Mouse (Mus musculus) forebrain, embryonic 10.5 days (tissue): Measurements from ENCODE around the gene Akap1. TPM values are rescaled to one million over a fixed set of nuclear protein-coding genes. Genes with fewer than 3 reads are reported as not detected.
A peak's percentile ranks its signal among the peaks of the same experiment; 100 is the strongest.

Source experiments
- DNase-seq: peaks from one replicate; pipeline ENCODE4 v3.0.0-alpha.2; 2017; ENCODE audit warnings: low spot score; ENCODE audit errors: extremely low spot score
- H3K27ac ChIP-seq: fragments of 300-500 bp; sonication (generic); 2 replicates; pipeline ENCODE4 v1.5.1; 2016; ENCODE audit warnings: mild to moderate bottlenecking
- H3K27me3 ChIP-seq: fragments of 300-500 bp; sonication (generic); 2 replicates; pipeline ENCODE4 v1.6.1; 2016; ENCODE audit warnings: mild to moderate bottlenecking; ENCODE audit not compliant: poor library complexity, severe bottlenecking
- H3K36me3 ChIP-seq: fragments of 300-500 bp; sonication (generic); replicated peaks from 2 replicates; pipeline ENCODE4 v1.6.1; 2016; ENCODE audit warnings: mild to moderate bottlenecking, moderate library complexity
- H3K4me1 ChIP-seq: fragments of 300-500 bp; sonication (generic); 2 replicates; pipeline ENCODE4 v1.6.1; 2016
- H3K4me3 ChIP-seq: fragments of 300-500 bp; sonication (generic); 2 replicates; pipeline ENCODE4 v1.5.1; 2016; ENCODE audit warnings: mild to moderate bottlenecking, moderate library complexity
- H3K9me3 ChIP-seq: fragments of 300-500 bp; sonication (generic); 2 replicates; pipeline ENCODE4 v1.6.1; 2016; ENCODE audit warnings: mild to moderate bottlenecking, moderate library complexity
- WGBS: fragments of 180-500 bp; shearing (Covaris S2); methylation state at CpG from one replicate; pipeline ENCODE4 v1.1.7; 2016; 5-methylcytosine and 5-hydroxymethylcytosine counted together
- polyA plus RNA-seq: library from polyadenylated mRNA; unstranded; fragments of >200 nt; fragmentation: Nextera tagmentation; extraction: Ambion mirVana; gene quantifications from 2 replicates; pipeline ENCODE4 v1.2.1, GENCODE M21; 2016

Akap1 gene
- polyA plus RNA-seq, 1 experiment from 2014 or later = 19.2 TPM

DNA sequence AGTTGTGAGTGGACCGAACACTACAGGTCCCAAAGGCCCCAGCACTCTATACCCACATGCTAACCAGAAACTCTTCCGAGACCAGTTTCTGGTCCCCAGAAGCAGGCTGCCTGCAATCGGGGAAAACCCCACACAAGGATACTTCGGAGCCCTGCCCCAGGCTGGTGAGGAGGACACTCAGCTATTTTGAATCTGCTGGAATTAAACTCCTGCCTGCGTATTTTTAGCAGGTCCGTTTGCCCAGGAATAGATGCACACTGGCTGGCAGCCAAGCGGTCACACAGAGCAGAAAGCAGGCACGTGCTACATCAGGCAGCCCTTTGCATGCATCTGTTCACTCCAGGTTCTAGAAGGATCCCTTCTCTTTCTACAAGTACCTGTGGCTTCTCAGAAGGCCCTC is 15.1 kb downstream of the Akap1 start:
- H3K36me3 ChIP-seq = peaks cover 15% of the 10 kb centered on the region
- WGBS = 91% methylated on average over 8 of the region's 8 CpGs
- no peak overlapping the region for H3K4me3 ChIP-seq
- no peak for DNase-seq
- no peaks in the 10 kb centered on the region for H3K9me3 ChIP-seq
- H3K4me1 ChIP-seq = peaks cover 26% of the 10 kb centered on the region
- peak overlapping the region; percentile 83 for H3K27ac ChIP-seq
- no peaks in the 10 kb centered on the region for H3K27me3 ChIP-seq

GRCm38 (mm10) chr11:88848590-88848989 is 15.8 kb downstream of the Akap1 start:
- 32% methylated on average over 5 of the region's 5 CpGs for WGBS
- peaks cover 22% of the 10 kb centered on the region for H3K36me3 ChIP-seq
- H3K4me1 ChIP-seq = peaks cover 26% of the 10 kb centered on the region
- peak overlapping the region; percentile 83 for H3K27ac ChIP-seq
- H3K27me3 ChIP-seq = no peaks in the 10 kb centered on the region
- peak; percentile 68 for DNase-seq
- H3K9me3 ChIP-seq = no peaks in the 10 kb centered on the region
- H3K4me3 ChIP-seq = no peak overlapping the region

DNA sequence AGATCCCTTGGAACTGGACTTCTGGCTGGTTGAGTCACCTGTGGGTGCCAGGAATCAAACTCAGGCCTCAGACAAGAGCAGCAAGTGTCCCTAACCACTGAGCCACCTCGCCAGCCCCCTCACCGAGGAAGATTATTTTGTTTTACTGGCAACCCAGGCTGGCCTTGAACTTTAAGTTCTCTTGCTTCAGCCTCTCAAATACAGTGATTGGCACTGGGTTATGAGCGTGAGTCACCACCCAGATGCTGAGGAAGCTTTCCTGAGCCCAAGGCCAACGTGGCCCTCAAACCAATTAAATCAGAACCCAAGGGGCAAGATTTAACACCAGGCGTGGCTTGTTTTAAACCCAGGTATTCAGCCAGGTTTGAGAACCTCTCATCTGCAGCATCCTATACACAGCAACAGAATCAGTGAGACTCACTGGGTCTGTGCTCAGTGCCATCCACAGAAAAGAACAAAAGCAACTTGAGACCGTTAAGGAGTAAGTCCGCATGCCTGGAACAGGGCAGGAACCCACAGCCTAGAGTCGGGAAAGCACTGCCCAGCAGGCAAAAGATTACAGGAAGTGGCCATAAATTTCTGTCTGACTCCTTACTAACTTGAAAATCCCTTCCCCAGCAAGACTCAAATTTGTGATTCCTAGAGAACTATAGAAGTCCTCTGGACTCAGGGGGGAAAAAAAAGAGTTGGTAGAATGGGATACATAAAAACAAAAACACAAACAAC is 16.9 kb downstream of the Akap1 start:
- DNase-seq = no peak
- H3K36me3 ChIP-seq = peaks cover 31% of the 10 kb centered on the region
- H3K27me3 ChIP-seq = no peaks in the 10 kb centered on the region
- peak overlapping the region; percentile 83; the same call in 1 of the 2 replicates for H3K27ac ChIP-seq
- 88% methylated on average over 8 of the region's 8 CpGs for WGBS
- peaks cover 26% of the 10 kb centered on the region for H3K4me1 ChIP-seq
- H3K9me3 ChIP-seq = no peaks in the 10 kb centered on the region
- H3K4me3 ChIP-seq = no peak overlapping the region

DNA sequence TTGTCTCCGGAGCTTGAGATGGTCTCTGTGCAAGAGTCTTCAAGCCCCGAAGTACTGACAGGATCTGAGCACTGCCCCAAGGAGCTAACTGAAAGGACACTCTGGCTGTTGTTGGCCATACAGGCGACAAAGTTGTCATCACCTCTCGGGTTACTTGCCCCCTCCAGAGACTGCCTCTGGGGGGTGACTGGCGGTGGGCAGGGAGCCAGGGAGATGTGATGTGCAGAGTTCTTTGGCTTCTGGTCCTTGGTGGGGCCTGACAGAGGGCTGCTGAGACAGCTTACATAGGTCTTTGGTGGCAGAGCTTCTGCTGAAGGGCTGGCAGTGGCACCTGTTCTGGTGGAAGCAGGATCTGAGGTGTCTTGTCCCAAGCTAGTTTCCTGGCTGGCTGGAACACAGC is 20.0 kb downstream of the Akap1 start:
- Histone ChIP-seq H3K4me1 (peaks cover 27% of the 10 kb centered on the region), H3K27me3 (no peaks in the 10 kb centered on the region), H3K36me3 (peaks cover 48% of the 10 kb centered on the region), H3K9me3 (no peaks in the 10 kb centered on the region), H3K4me3 (no peak overlapping the region), H3K27ac (no peak overlapping the region)
- DNase-seq = no peak
- WGBS = 88% methylated on average over 5 of the region's 5 CpGs

GRCm38 (mm10) chr11:88843305-88843704 is 21.1 kb downstream of the Akap1 start:
- Histone ChIP-seq H3K4me3 (no peak overlapping the region), H3K4me1 (peaks cover 16% of the 10 kb centered on the region), H3K36me3 (peaks cover 59% of the 10 kb centered on the region), H3K27ac (no peak overlapping the region), H3K9me3 (no peaks in the 10 kb centered on the region), H3K27me3 (no peaks in the 10 kb centered on the region)
- DNase-seq = no peak
- 91% methylated on average over 10 of the region's 10 CpGs for WGBS

GRCm38 (mm10) chr11:88842315-88842975 is 21.9 kb downstream of the Akap1 start:
- peaks cover 10% of the 10 kb centered on the region for H3K4me1 ChIP-seq
- DNase-seq = no peak
- H3K36me3 ChIP-seq = peaks cover 67% of the 10 kb centered on the region
- no peak overlapping the region for H3K27ac ChIP-seq
- H3K9me3 ChIP-seq = no peaks in the 10 kb centered on the region
- 98% methylated on average over 13 of the region's 13 CpGs for WGBS
- no peaks in the 10 kb centered on the region for H3K27me3 ChIP-seq
- H3K4me3 ChIP-seq = no peak overlapping the region

DNA sequence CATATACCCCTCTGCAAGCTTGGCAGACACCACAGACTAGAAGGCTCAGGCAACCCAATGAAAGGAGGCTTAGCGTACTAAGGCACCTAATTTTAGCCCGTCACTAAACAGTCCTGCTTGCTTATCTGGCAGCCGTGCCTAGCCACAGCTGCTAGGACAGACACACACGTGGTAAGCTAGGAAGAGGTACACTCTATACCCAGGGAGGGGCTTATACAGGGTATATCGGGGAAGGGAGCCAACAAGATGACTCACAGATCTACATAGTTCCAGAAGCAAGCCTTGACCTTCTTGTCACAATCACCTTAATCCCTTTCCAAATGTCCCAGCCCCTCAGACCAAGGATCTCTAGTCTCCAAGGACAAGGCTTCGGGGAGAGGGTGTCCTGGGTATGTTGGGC is 23.0 kb downstream of the Akap1 start:
- peaks cover 78% of the 10 kb centered on the region for H3K36me3 ChIP-seq
- H3K27me3 ChIP-seq = no peaks in the 10 kb centered on the region
- WGBS = 81% methylated on average over 6 of the region's 6 CpGs
- H3K4me3 ChIP-seq = no peak overlapping the region
- H3K4me1 ChIP-seq = peaks cover 10% of the 10 kb centered on the region
- no peaks in the 10 kb centered on the region for H3K9me3 ChIP-seq
- no peak overlapping the region for H3K27ac ChIP-seq
- DNase-seq = no peak

- DNase-seq = no peak
- no peaks in the 10 kb centered on the region for H3K9me3 ChIP-seq
- H3K4me1 ChIP-seq = peaks cover 10% of the 10 kb centered on the region
- H3K27ac ChIP-seq = no peak overlapping the region
- H3K27me3 ChIP-seq = no peaks in the 10 kb centered on the region
- H3K36me3 ChIP-seq = peaks cover 83% of the 10 kb centered on the region
- H3K4me3 ChIP-seq = no peak overlapping the region
- WGBS = 91% methylated on average over 10 of the region's 10 CpGs
These were observed 23.5 kb downstream of the Akap1 start for GRCm38 (mm10) chr11:88840724-88841350.

DNA sequence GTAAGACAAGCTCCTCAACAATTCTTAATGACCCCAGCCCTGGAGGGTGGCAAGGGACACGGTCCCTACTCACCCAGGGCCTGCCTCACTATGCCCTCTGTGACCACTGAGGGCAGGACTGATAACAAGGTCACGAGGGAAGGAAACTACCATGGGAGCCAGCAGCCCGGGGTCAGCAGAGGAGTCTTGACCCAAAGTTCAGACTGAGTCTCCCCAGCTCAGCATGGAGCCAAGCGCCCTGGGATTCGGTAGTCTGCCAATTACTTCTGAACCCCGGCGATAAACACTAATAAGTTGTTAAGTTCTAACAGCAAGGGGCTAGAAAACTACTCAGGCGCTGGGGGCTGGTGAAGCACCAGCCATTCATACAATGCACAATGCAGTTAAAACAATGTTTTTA is 24.1 kb downstream of the Akap1 start:
- Histone ChIP-seq H3K27ac (no peak overlapping the region), H3K4me3 (no peak overlapping the region), H3K9me3 (no peaks in the 10 kb centered on the region), H3K27me3 (no peaks in the 10 kb centered on the region), H3K4me1 (peaks cover 10% of the 10 kb centered on the region), H3K36me3 (peaks cover 82% of the 10 kb centered on the region)
- WGBS = 75% methylated on average over 8 of the region's 8 CpGs
- DNase-seq = no peak

- Histone ChIP-seq H3K36me3 (peaks cover 82% of the 10 kb centered on the region), H3K9me3 (no peaks in the 10 kb centered on the region), H3K27me3 (no peaks in the 10 kb centered on the region), H3K4me1 (peaks cover 10% of the 10 kb centered on the region), H3K4me3 (no peak overlapping the region), H3K27ac (no peak overlapping the region)
- 87% methylated on average over 6 of the region's 6 CpGs for WGBS
- no peak for DNase-seq
These were observed 25.0 kb downstream of the Akap1 start for GRCm38 (mm10) chr11:88839379-88839778.

DNA sequence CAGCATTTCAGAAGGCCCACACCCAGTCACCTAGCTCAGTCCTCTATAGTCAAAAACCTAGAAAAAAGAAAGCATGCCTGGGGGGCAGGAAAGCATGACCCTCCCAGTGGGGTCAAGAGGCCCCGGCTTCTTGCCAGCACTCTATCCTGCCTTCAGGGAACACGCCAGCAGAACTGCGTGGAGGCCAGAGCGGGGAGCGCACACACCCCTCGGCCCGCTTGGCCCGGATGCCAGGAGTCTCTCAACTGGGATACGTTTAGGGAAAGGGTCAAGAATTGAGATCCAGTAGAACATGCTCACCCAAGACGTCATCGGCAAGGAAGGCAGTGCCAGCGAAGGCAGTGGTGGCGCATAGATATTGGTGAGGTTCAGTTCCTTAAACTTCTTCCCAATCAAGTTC is 25.8 kb downstream of the Akap1 start:
- Histone ChIP-seq H3K27me3 (no peaks in the 10 kb centered on the region), H3K27ac (no peak overlapping the region), H3K36me3 (peaks cover 82% of the 10 kb centered on the region), H3K4me1 (peaks cover 10% of the 10 kb centered on the region), H3K4me3 (no peak overlapping the region), H3K9me3 (no peaks in the 10 kb centered on the region)
- DNase-seq = no peak
- WGBS = 92% methylated on average over 13 of the region's 13 CpGs

- Histone ChIP-seq H3K36me3 (peaks cover 95% of the 10 kb centered on the region), H3K9me3 (no peaks in the 10 kb centered on the region), H3K27me3 (no peaks in the 10 kb centered on the region), H3K4me1 (no peaks in the 10 kb centered on the region), H3K4me3 (no peak overlapping the region), H3K27ac (0 out of 2 replicates have a peak overlapping the region, but pooled peaks have one; percentile 21)
- WGBS = 94% methylated on average over 11 of the region's 11 CpGs
- DNase-seq = no peak
These were observed 29.8 kb downstream of the Akap1 start for GRCm38 (mm10) chr11:88834606-88835005.

DNA sequence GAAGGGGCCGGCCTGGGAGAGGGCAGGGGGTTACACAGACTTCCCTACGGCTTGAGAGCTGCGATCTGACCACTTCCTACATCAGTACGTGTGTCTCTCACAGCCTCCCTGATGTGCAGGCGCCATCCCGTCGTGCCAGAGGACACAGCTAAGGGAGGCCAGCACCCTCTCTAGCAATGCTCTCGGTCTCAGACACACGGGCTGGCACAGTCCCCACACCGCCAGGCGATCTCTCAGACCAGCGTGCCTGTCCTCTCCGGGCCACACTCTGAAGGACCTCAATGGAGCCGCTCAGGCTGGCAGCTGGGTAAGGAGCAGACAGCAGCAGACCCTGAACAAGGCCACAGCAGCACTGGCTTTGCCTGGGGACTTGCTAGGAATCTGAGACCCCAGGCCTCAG is 30.3 kb downstream of the Akap1 start:
- no peak overlapping the region for H3K4me3 ChIP-seq
- H3K9me3 ChIP-seq = no peaks in the 10 kb centered on the region
- WGBS = 87% methylated on average over 14 of the region's 14 CpGs
- peak overlapping the region; percentile 21; the same call in 1 of the 2 replicates for H3K27ac ChIP-seq
- H3K27me3 ChIP-seq = no peaks in the 10 kb centered on the region
- no peaks in the 10 kb centered on the region for H3K4me1 ChIP-seq
- H3K36me3 ChIP-seq = peaks cover 94% of the 10 kb centered on the region
- DNase-seq = no peak
